8 mouse cellular contexts compared by ENCODE assay signal in the genomic region with DNA sequence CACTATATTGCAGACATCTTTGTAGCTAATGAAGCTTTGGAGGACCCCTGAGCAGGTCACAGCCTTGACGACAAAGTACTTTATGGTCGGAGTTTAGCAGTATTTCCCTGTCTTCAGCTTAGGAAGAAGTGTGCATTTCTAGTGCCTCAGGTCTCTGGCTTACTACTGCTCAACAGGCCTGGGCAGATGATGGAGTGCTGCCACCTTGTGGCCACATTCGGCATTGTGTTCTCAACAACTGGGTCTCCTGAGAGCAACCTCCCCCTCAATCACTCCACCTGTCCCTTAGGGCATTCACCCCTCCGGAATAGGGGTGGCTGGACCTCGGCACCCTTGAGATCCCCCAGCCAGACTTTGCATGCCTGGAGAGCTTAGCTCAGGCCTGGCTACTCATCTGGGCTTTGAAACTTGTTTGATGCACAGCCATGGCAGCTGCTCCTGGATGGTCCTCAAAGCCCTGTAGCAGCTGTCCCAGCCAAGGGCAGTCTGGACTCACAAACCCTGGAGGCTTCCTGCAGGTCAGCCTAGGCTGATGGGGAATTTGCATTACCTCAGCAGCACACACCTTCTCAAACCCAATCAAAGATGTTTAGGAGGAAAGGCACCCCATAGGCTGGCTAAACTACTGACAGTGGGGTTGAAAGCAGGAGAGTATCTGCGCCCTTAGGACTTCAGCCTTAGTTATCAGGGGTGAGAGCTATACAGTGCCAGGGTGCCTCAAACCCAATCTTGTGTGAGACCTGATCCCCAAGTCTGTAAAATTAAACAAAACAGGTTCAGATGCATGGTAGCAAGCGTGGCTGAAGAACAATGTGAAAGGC. TPM values are rescaled to one million over a fixed set of nuclear protein-coding genes. Genes with fewer than 3 reads are reported as not detected.
DNase-seq lines count a peak whose midpoint lies in the region; ATAC-seq and TF ChIP-seq lines count a peak whose summit lies in the region.

No protein-coding gene starts in this region.

- ATAC-seq in megakaryocyte progenitor cell, adult 5-6 weeks (replicated peaks; ENCODE audit: poor library complexity) = peak; percentile 68

- no peaks in the 10 kb centered on the region for H3K4me1 ChIP-seq in cortical plate, adult 2 months (ENCODE audit: control insufficient read depth, insufficient read depth, low read length)

- H3K27ac ChIP-seq in cortical plate, adult 2 months (ENCODE audit: insufficient read depth, low read length) = no peak overlapping the region

- no peak overlapping the region for H3K4me3 ChIP-seq in cortical plate, adult 2 months (ENCODE audit: insufficient read depth, low read length)

- peak; percentile 89 for DNase-seq in ZHBTc4 (ENCODE audit: low read depth, low spot score)
- DNase-seq in gastrocnemius, postnatal 10 days = peak; percentile 90
- DNase-seq in induced T-regulatory cell, adult 2 months (ENCODE audit: low read depth) = peak; percentile 90
- peak; percentile 71 to 88 for DNase-seq in left cerebral cortex, adult 8-10 months (ENCODE audit: low spot score in 2 of 2)
- DNase-seq in right cerebral cortex, postnatal 10 days (ENCODE audit: low spot score in 2 of 2) = peak; percentile 91 to 92
- DNase-seq in urinary bladder, postnatal 14 days (ENCODE audit: low spot score) = peak; percentile 86

- peak; percentile 49; the same call in 1 of the 2 replicates for TF ChIP-seq POLR2A in cortical plate, adult 2 months (IDR thresholded peaks at IDR 0.05; ENCODE audit: extremely low read depth, insufficient read depth, low read length)

- peak; percentile 97 for TF ChIP-seq CTCF in cortical plate, adult 2 months (IDR thresholded peaks at IDR 0.05; ENCODE audit: extremely low read depth, insufficient read depth, low read length)

RNA-seq across cellular contexts. Expression of a gene that starts 28.0 kb away (rescaled TPM):
- 29.1 and 30.1 TPM in 2 replicates for polyA plus RNA-seq in cortical plate, adult 2 months (2012; rRNA removed)
- total RNA-seq in gastrocnemius, postnatal 10 days (2021) = 10 to 100 TPM; 11.9 to 18.0 TPM
- total RNA-seq in left cerebral cortex, adult 8-10 months (2022) = 10 to 100 TPM; 14.5 to 17.6 (median 16.0) TPM
- total RNA-seq in megakaryocyte progenitor cell, adult 5-6 weeks (2015) = not detected in 2 replicates
- total RNA-seq in megakaryocyte progenitor cell, adult 5-6 weeks (2017) = 1.00 TPM in 1 of 2 replicates, not detected in the other

RNA-seq across cellular contexts. Expression of a gene that starts 32.6 kb away (rescaled TPM):
- polyA plus RNA-seq in cortical plate, adult 2 months (2012; rRNA removed) = 138 and 156 TPM in 2 replicates
- 10 to 100 TPM; 39.2 to 71.2 TPM for total RNA-seq in gastrocnemius, postnatal 10 days (2021)
- 100 to 1,000 TPM; 117 to 136 (median 126) TPM for total RNA-seq in left cerebral cortex, adult 8-10 months (2022)
- total RNA-seq in megakaryocyte progenitor cell, adult 5-6 weeks (2015) = 110 and 146 TPM in 2 replicates
- 142 and 235 TPM in 2 replicates for total RNA-seq in megakaryocyte progenitor cell, adult 5-6 weeks (2017)

RNA-seq across cellular contexts. Expression of a gene that starts 58.7 kb away (rescaled TPM):
- polyA plus RNA-seq in cortical plate, adult 2 months (2012; rRNA removed) = 0.40 and 0.42 TPM in 2 replicates
- not detected for total RNA-seq in gastrocnemius, postnatal 10 days (2021)
- 1 to 10 TPM in 1 of 4 experiments, under 1 TPM in 3; 0.32 to 1.0 (median 0.62) TPM for total RNA-seq in left cerebral cortex, adult 8-10 months (2022)
- 0.12 TPM in 1 of 2 replicates, not detected in the other for total RNA-seq in megakaryocyte progenitor cell, adult 5-6 weeks (2015)
- not detected in 2 replicates for total RNA-seq in megakaryocyte progenitor cell, adult 5-6 weeks (2017)

Comparison
In these comparisons a context has a peak if more than half of its experiments do, and no peak if none do; other contexts are left out.
1. RNA of a gene that starts 28.0 kb away (total RNA-seq): 11.9 to 18.0 TPM in gastrocnemius, postnatal 10 days and 14.5 to 17.6 TPM in left cerebral cortex, adult 8-10 months; 1.00 TPM in megakaryocyte progenitor cell, adult 5-6 weeks; every median in the first group is over 4 times any median in the second.
2. Peak in every context shown above with its lines, with median percentiles within 50 percentile points of each other: DNase-seq.